In the genomic region with DNA sequence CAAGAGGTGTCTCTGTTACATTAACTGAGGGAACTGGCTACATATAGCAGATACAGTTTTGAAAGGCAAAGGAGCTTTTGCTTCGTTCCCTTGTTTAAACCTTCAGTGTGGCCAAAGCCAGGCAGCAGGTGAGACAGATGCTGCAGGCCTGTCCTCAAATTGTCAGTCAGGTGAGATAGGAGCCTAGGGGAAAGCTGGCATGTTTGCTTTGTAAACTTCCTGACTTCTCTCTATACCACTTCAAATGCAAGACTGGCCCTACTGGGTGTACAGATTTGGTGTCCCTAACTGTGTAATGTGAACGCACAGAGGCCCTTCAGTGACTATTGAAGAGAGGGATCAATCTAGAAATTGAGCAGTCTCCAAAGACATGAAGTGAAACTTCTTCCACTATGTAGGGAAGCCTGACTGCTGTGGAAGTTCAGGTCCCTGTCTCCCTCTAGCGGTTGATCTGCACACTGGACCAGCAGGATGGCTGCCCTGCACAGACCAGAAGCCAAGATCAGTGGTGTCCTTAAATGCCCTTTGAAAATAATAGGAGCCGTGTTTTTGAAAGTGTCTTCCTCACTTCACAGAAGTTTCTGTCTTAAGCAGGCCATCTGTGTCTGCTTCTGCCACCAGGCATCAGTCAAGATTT, we compare ENCODE assay signal across 8 mouse cellular contexts. TPM values are rescaled to one million over a fixed set of nuclear protein-coding genes. Genes with fewer than 3 reads are reported as not detected.
DNase-seq lines count a peak whose midpoint lies in the region; ATAC-seq and TF ChIP-seq lines count a peak whose summit lies in the region.

No protein-coding gene starts in this region.

- ATAC-seq in embryonic facial prominence, embryonic 12.5 days (ENCODE audit: insufficient number of reproducible peaks, insufficient read depth, low FRiP score, low TSS enrichment): peak; percentile 85; the same call in 1 of the 2 replicates
- ATAC-seq in limb, embryonic 14.5 days (ENCODE audit: low FRiP score, low read depth): peak; percentile 82
- ATAC-seq in midbrain, embryonic 16.5 days: peak; percentile 94
- peak; percentile 74 for ATAC-seq in stomach, embryonic 15.5 days (ENCODE audit: insufficient read depth, low FRiP score, low read depth)

- DNase-seq in adrenal gland, postnatal 14 days: peak; percentile 73
- DNase-seq in heart, adult 9 months (ENCODE audit: low spot score in 2 of 2): peak; percentile 30 to 55
- peak; percentile 35 to 51 for DNase-seq in kidney, adult 8-10 months
- peak; percentile 80 for DNase-seq in limb, embryonic 14.5 days (ENCODE audit: low spot score)

- WGBS in embryonic facial prominence, embryonic 12.5 days: 22% methylated on average over 4 of the region's 4 CpGs
- 21% methylated on average over 4 of the region's 4 CpGs for WGBS in limb, embryonic 14.5 days
- WGBS in midbrain, embryonic 16.5 days: 24% methylated on average over 4 of the region's 4 CpGs
- 24% methylated on average over 4 of the region's 4 CpGs for WGBS in stomach, embryonic 15.5 days

- no peak overlapping the region for H3K4me3 ChIP-seq in C2C12 (ENCODE audit: insufficient read depth, poor library complexity, severe bottlenecking)
- no peak overlapping the region for H3K4me3 ChIP-seq in embryonic facial prominence, embryonic 12.5 days
- H3K4me3 ChIP-seq in limb, embryonic 14.5 days (replicated peaks; ENCODE audit: low read length): no peak overlapping the region
- no peak overlapping the region for H3K4me3 ChIP-seq in midbrain, embryonic 16.5 days (ENCODE audit: low read depth, low read length)
- H3K4me3 ChIP-seq in stomach, embryonic 15.5 days (replicated peaks): no peak overlapping the region

- no peak for TF ChIP-seq POLR2A in limb, embryonic 14.5 days (IDR thresholded peaks at IDR 0.05; ENCODE audit: borderline replicate concordance, extremely low read depth, insufficient read depth, insufficient read length)

- no peaks in the 10 kb centered on the region for H3K4me1 ChIP-seq in embryonic facial prominence, embryonic 12.5 days
- no peaks in the 10 kb centered on the region for H3K4me1 ChIP-seq in limb, embryonic 14.5 days (ENCODE audit: control insufficient read depth, insufficient read depth, low read length)
- H3K4me1 ChIP-seq in midbrain, embryonic 16.5 days (ENCODE audit: control insufficient read depth, insufficient read depth, low read length): no peaks in the 10 kb centered on the region
- H3K4me1 ChIP-seq in stomach, embryonic 15.5 days: no peaks in the 10 kb centered on the region

- TF ChIP-seq CTCF in C2C12 (IDR thresholded peaks at IDR 0.05; ENCODE audit: control insufficient read depth, insufficient read depth, insufficient read length): peak; percentile 89

- H3K79me2 ChIP-seq in C2C12 (ENCODE audit: control insufficient read depth, insufficient read depth): no peaks in the 10 kb centered on the region

- H3K36me3 ChIP-seq in C2C12 (ENCODE audit: control insufficient read depth, insufficient read depth): no peaks in the 10 kb centered on the region
- H3K36me3 ChIP-seq in embryonic facial prominence, embryonic 12.5 days: no peaks in the 10 kb centered on the region
- H3K36me3 ChIP-seq in limb, embryonic 14.5 days (ENCODE audit: control insufficient read depth, insufficient read depth, low read length): no peaks in the 10 kb centered on the region
- no peaks in the 10 kb centered on the region for H3K36me3 ChIP-seq in midbrain, embryonic 16.5 days (ENCODE audit: control insufficient read depth, insufficient read depth, low read length)
- no peaks in the 10 kb centered on the region for H3K36me3 ChIP-seq in stomach, embryonic 15.5 days

- H3ac ChIP-seq in C2C12 (ENCODE audit: control insufficient read depth, insufficient read length, low read depth): no peak overlapping the region

- H3K9me3 ChIP-seq in embryonic facial prominence, embryonic 12.5 days: no peaks in the 10 kb centered on the region
- no peaks in the 10 kb centered on the region for H3K9me3 ChIP-seq in limb, embryonic 14.5 days (ENCODE audit: control insufficient read depth, low read length)
- H3K9me3 ChIP-seq in midbrain, embryonic 16.5 days (replicated peaks; ENCODE audit: control insufficient read depth, low read length, poor library complexity, severe bottlenecking): no peaks in the 10 kb centered on the region
- no peaks in the 10 kb centered on the region for H3K9me3 ChIP-seq in stomach, embryonic 15.5 days

- H3K27me3 ChIP-seq in C2C12 (ENCODE audit: control insufficient read depth, insufficient read depth, insufficient read length): peaks cover 3% of the 10 kb centered on the region
- H3K27me3 ChIP-seq in embryonic facial prominence, embryonic 12.5 days: no peaks in the 10 kb centered on the region
- H3K27me3 ChIP-seq in limb, embryonic 14.5 days (ENCODE audit: control insufficient read depth, insufficient read depth, low read length): no peaks in the 10 kb centered on the region
- H3K27me3 ChIP-seq in midbrain, embryonic 16.5 days (ENCODE audit: control insufficient read depth, insufficient read depth, low read depth, low read length): no peaks in the 10 kb centered on the region
- H3K27me3 ChIP-seq in stomach, embryonic 15.5 days (replicated peaks): no peaks in the 10 kb centered on the region

- no peak overlapping the region for H3K9ac ChIP-seq in embryonic facial prominence, embryonic 12.5 days
- H3K9ac ChIP-seq in limb, embryonic 14.5 days (ENCODE audit: low read depth, low read length, severe bottlenecking): no peak overlapping the region
- no peak overlapping the region for H3K9ac ChIP-seq in midbrain, embryonic 16.5 days (ENCODE audit: low read depth, low read length)
- no peak overlapping the region for H3K9ac ChIP-seq in stomach, embryonic 15.5 days

- H3K4me2 ChIP-seq in embryonic facial prominence, embryonic 12.5 days (replicated peaks): no peak overlapping the region
- H3K4me2 ChIP-seq in limb, embryonic 14.5 days (replicated peaks; ENCODE audit: low read depth, low read length, severe bottlenecking): no peak overlapping the region
- H3K4me2 ChIP-seq in midbrain, embryonic 16.5 days (ENCODE audit: low read length): no peak overlapping the region
- no peak overlapping the region for H3K4me2 ChIP-seq in stomach, embryonic 15.5 days

- H3K27ac ChIP-seq in embryonic facial prominence, embryonic 12.5 days: no peak overlapping the region
- no peak overlapping the region for H3K27ac ChIP-seq in limb, embryonic 14.5 days (replicated peaks; ENCODE audit: low read depth, low read length)
- no peak overlapping the region for H3K27ac ChIP-seq in midbrain, embryonic 16.5 days (ENCODE audit: low read length)
- H3K27ac ChIP-seq in stomach, embryonic 15.5 days: no peak overlapping the region

- no peaks in the 10 kb centered on the region for H3K79me3 ChIP-seq in C2C12 (ENCODE audit: low read depth)

TF ChIP-seq in C2C12, 6 proteins besides CTCF, POLR2A, EP300 and RAD21:
- TF ChIP-seq FOSL1 (IDR thresholded peaks at IDR 0.05; ENCODE audit: insufficient read depth, low read length, poor library complexity, severe bottlenecking) (no peak), MYOD1 (IDR thresholded peaks at IDR 0.05; ENCODE audit: control insufficient read depth, insufficient read length, low read depth) (no peak), MAX (IDR thresholded peaks at IDR 0.05) (no peak), CEBPB (IDR thresholded peaks at IDR 0.05; ENCODE audit: low read depth) (no peak)

RNA-seq across cellular contexts. Expression of a gene that starts 56.0 kb away (rescaled TPM):
- 1.5 TPM for polyA plus RNA-seq in C2C12 (2012; fragmentation: generic; extraction: Trizol)
- total RNA-seq in adrenal gland, postnatal 14 days (2021): 6.9 and 8.3 TPM in 2 replicates
- polyA plus RNA-seq in embryonic facial prominence, embryonic 12.5 days (2016; fragmentation: Nextera tagmentation; extraction: Ambion mirVana): 8.6 and 9.0 TPM in 2 replicates
- 3.9 and 4.3 TPM in 2 replicates for polyA plus RNA-seq in limb, embryonic 14.5 days (2012; rRNA removed)
- polyA plus RNA-seq in limb, embryonic 14.5 days (2014; fragmentation: Nextera tagmentation; extraction: Ambion mirVana): 5.8 and 6.6 TPM in 2 replicates
- polyA plus RNA-seq in midbrain, embryonic 16.5 days (2015; fragmentation: Nextera tagmentation; extraction: Ambion mirVana): 24.5 and 28.3 TPM in 2 replicates
- 6.4 and 7.6 TPM in 2 replicates for polyA plus RNA-seq in stomach, embryonic 15.5 days (2015; fragmentation: Nextera tagmentation; extraction: Ambion mirVana)

RNA-seq across cellular contexts. Expression of a gene that starts 56.3 kb away (rescaled TPM):
- 0.08 TPM for polyA plus RNA-seq in C2C12 (2012; fragmentation: generic; extraction: Trizol)
- 1.1 and 1.7 TPM in 2 replicates for total RNA-seq in adrenal gland, postnatal 14 days (2021)
- polyA plus RNA-seq in embryonic facial prominence, embryonic 12.5 days (2016; fragmentation: Nextera tagmentation; extraction: Ambion mirVana): 0.54 TPM in 1 of 2 replicates, not detected in the other
- polyA plus RNA-seq in limb, embryonic 14.5 days (2012; rRNA removed): 0.41 and 0.83 TPM in 2 replicates
- 0.50 and 0.76 TPM in 2 replicates for polyA plus RNA-seq in limb, embryonic 14.5 days (2014; fragmentation: Nextera tagmentation; extraction: Ambion mirVana)
- polyA plus RNA-seq in midbrain, embryonic 16.5 days (2015; fragmentation: Nextera tagmentation; extraction: Ambion mirVana): 5.8 and 8.4 TPM in 2 replicates
- 0.69 and 0.84 TPM in 2 replicates for polyA plus RNA-seq in stomach, embryonic 15.5 days (2015; fragmentation: Nextera tagmentation; extraction: Ambion mirVana)
